Mouse (Mus musculus) hindbrain, postnatal 0 days (tissue): ENCODE results near the gene Syt9. TPM values are rescaled to one million over a fixed set of nuclear protein-coding genes. Genes with fewer than 3 reads are reported as not detected.

ENCODE experiments used
- ATAC-seq: fragments of 200-750 bp; cut with Nextera tagmentation; 2 replicates; pipeline ENCODE4 v1.8.0; 2017; ENCODE audit warnings: mild to moderate bottlenecking, moderate TSS enrichment, moderate library complexity
- DNase-seq: peaks from one replicate; pipeline ENCODE4 v3.0.0-alpha.2; 2015; ENCODE audit warnings: low spot score
- H3K27ac ChIP-seq: fragments of 300-500 bp; sonication (generic); 2 replicates; pipeline ENCODE4 v1.5.1; 2014; ENCODE audit warnings: mild to moderate bottlenecking
- H3K27me3 ChIP-seq: fragments of 300-500 bp; sonication (generic); 2 replicates; pipeline ENCODE4 v1.6.1; 2014; ENCODE audit warnings: low read length, mixed read lengths; ENCODE audit not compliant: insufficient read depth
- H3K36me3 ChIP-seq: fragments of 300-500 bp; sonication (generic); 2 replicates; pipeline ENCODE4 v1.6.1; 2014; ENCODE audit warnings: low read length, mixed read lengths; ENCODE audit not compliant: insufficient read depth
- H3K4me1 ChIP-seq: fragments of 300-500 bp; sonication (generic); 2 replicates; pipeline ENCODE4 v1.6.1; 2014; ENCODE audit warnings: antibody characterized with exemption, low read length, mixed read lengths; ENCODE audit not compliant: insufficient read depth
- H3K4me2 ChIP-seq: fragments of 300-500 bp; sonication (generic); 2 replicates; pipeline ENCODE4 v1.6.1; 2014; ENCODE audit warnings: low read depth, mild to moderate bottlenecking, low read length, moderate library complexity, mixed read lengths
- H3K4me3 ChIP-seq: fragments of 300-500 bp; sonication (generic); 2 replicates; pipeline ENCODE4 v1.5.1; 2014; ENCODE audit warnings: low read length
- H3K9ac ChIP-seq: fragments of 300-500 bp; sonication (generic); replicated peaks from 2 replicates; pipeline ENCODE4 v1.6.1; 2014; ENCODE audit warnings: mild to moderate bottlenecking, low read length, moderate library complexity, mixed read lengths
- H3K9me3 ChIP-seq: fragments of 300-500 bp; sonication (generic); 2 replicates; pipeline ENCODE4 v1.6.1; 2016; ENCODE audit warnings: low read length, mixed read lengths
- CTCF ChIP-seq: IDR thresholded peaks from 2 replicates; pipeline ENCODE4 v1.5.1; 2016; ENCODE audit warnings: antibody characterized with exemption, control low read depth, low read depth
- WGBS: fragments of 180-500 bp; shearing (Covaris S2); extraction: QIAGEN DNeasy Blood & Tissue Kit; methylation state at CpG from one replicate; pipeline ENCODE4 v1.1.7; 2014; 5-methylcytosine and 5-hydroxymethylcytosine counted together
- polyA plus RNA-seq: library from polyadenylated mRNA; unstranded; fragments of >200 nt; fragmentation: Nextera tagmentation; extraction: Ambion mirVana; gene quantifications from 2 replicates; pipeline ENCODE4 v1.2.1, GENCODE M21; 2015
- total RNA-seq: library from RNA; depleted of rRNA; stranded (reverse); fragments of >200 nt; gene quantifications from 2 replicates; pipeline ENCODE4 v1.2.3, GENCODE M21; 2014; rRNA removed

Gene Syt9
- total and polyA plus RNA-seq, 2 experiments from 2014 or later, result 12.4 to 30.0 TPM

DNA sequence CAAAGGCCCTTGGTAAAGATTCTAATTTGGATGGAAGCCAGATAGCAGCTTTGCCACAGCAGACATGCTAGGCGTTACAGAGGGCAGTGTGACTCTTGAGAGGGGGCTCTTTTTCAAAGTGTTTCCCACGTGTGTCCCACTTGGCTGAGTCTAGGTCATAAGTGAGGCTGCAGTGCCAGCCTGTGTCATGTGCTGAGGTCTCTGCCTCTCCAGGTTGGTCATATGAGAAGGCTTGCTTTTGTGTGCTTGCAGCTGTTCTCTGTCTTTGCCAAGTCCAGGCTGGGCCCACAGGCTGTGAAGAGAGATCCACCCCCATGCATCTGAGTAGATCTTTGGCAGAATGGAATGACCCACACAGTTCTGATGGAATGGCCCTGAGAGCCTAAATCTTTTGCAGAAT, 222.1 kb downstream of the Syt9 start:
- Histone ChIP-seq H3K4me1 (peaks cover 8% of the 10 kb centered on the region; the same call in 1 of the 2 replicates), H3K9me3 (no peaks in the 10 kb centered on the region), H3K4me2 (no peak overlapping the region), H3K27me3 (no peaks in the 10 kb centered on the region), H3K9ac (no peak overlapping the region), H3K4me3 (no peak overlapping the region), H3K27ac (no peak overlapping the region), H3K36me3 (no peaks in the 10 kb centered on the region)
- ATAC-seq (peak; percentile 69), DNase-seq (peak; percentile 41)
- 19% methylated on average over 2 of the region's 2 CpGs for WGBS
- no peak for TF ChIP-seq CTCF

DNA sequence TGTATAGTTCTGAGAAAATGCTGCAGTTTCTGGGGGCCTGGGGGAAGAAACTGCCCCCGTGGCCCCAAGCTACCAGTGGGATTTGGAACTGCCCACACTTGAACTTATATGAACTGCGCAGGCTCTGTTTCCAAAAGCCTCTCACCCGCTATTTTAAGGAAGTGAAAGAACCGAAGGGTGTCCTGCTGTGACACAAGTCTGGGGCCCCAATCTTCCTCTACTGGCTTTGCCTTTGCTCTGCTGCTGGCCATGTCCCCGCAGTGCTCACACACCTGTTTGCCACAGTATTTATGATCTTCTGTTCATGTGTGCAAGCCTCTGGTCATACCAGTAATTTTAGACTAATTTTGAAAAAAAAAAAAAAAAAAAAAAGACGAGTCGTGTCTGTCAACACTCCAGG, 223.4 kb downstream of the Syt9 start:
- peaks cover 8% of the 10 kb centered on the region; the same call in 1 of the 2 replicates for H3K4me1 ChIP-seq
- H3K27ac ChIP-seq, result no peak overlapping the region
- ATAC-seq, result no peak
- H3K36me3 ChIP-seq, result no peaks in the 10 kb centered on the region
- no peak overlapping the region for H3K9ac ChIP-seq
- no peak for DNase-seq
- H3K4me2 ChIP-seq, result peak overlapping the region; percentile 96
- H3K4me3 ChIP-seq, result peak overlapping the region; percentile 59; the same call in 1 of the 2 replicates
- TF ChIP-seq CTCF, result no peak
- no peaks in the 10 kb centered on the region for H3K27me3 ChIP-seq
- 35% methylated on average over 7 of the region's 7 CpGs for WGBS
- H3K9me3 ChIP-seq, result no peaks in the 10 kb centered on the region

- TF ChIP-seq CTCF, result peak; percentile 74
- H3K4me2 ChIP-seq, result peak overlapping the region; percentile 96
- ATAC-seq, result peak; percentile 65
- H3K9ac ChIP-seq, result peak overlapping the region; percentile 49
- H3K4me1 ChIP-seq, result peaks cover 8% of the 10 kb centered on the region; the same call in 1 of the 2 replicates
- H3K27me3 ChIP-seq, result no peaks in the 10 kb centered on the region
- H3K27ac ChIP-seq, result no peak overlapping the region
- peak; percentile 67 for DNase-seq
- H3K9me3 ChIP-seq, result no peaks in the 10 kb centered on the region
- no peaks in the 10 kb centered on the region for H3K36me3 ChIP-seq
- peak overlapping the region; percentile 59 for H3K4me3 ChIP-seq
- WGBS, result 2% methylated on average over 16 of the region's 16 CpGs
Observed at GRCm38 (mm10) chr7:107594325-107594856, 223.9 kb downstream of the Syt9 start.

GRCm38 (mm10) chr7:107594857-107595402, 224.4 kb downstream of the Syt9 start, which contains the start of gene Ppfibp2:
TSS of gene Ppfibp2 (plus strand) at chr7:107595207.
- Histone ChIP-seq H3K36me3 (no peaks in the 10 kb centered on the region), H3K4me2 (peak within 1 kb of the TSS; percentile 96), H3K4me3 (peak within 1 kb of the TSS; percentile 59), H3K27ac (no peak within 1 kb of the TSS), H3K9ac (peak within 1 kb of the TSS; percentile 49), H3K9me3 (no peaks in the 10 kb centered on the region), H3K4me1 (peaks cover 8% of the 10 kb centered on the region; the same call in 1 of the 2 replicates), H3K27me3 (no peaks in the 10 kb centered on the region)
- no peak for TF ChIP-seq CTCF
- WGBS, result 1% methylated on average over 18 of the region's 24 CpGs
- DNase-seq (peak; percentile 76), ATAC-seq (peak; percentile 92)

DNA sequence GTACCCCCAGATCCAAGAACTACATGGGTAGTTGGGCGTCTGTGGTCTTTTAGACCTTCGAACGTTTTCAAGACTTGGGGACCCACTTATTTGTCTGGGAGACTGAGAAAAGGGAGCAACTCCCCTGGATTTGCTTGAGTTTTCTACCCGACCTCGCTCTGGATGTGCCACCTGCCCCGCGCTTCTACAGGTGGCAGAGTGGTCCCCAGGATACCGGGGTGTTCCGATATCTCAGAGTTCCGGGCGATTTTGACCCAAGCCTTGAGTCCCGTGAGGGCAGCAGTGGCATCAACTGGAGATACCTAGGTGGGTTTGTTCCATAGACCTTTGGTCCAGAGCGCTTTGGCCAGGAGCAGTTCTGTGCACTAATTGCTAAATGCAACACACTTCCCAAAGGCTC, 224.9 kb downstream of the Syt9 start:
- no peaks in the 10 kb centered on the region for H3K36me3 ChIP-seq
- no peak for TF ChIP-seq CTCF
- H3K4me3 ChIP-seq, result peak overlapping the region; percentile 59
- H3K4me2 ChIP-seq, result peak overlapping the region; percentile 96
- DNase-seq (no peak), ATAC-seq (no peak)
- no peaks in the 10 kb centered on the region for H3K27me3 ChIP-seq
- no peaks in the 10 kb centered on the region for H3K9me3 ChIP-seq
- H3K9ac ChIP-seq, result peak overlapping the region; percentile 49
- H3K4me1 ChIP-seq, result peaks cover 8% of the 10 kb centered on the region; the same call in 1 of the 2 replicates
- no peak overlapping the region for H3K27ac ChIP-seq
- 12% methylated on average over 13 of the region's 13 CpGs for WGBS

DNA sequence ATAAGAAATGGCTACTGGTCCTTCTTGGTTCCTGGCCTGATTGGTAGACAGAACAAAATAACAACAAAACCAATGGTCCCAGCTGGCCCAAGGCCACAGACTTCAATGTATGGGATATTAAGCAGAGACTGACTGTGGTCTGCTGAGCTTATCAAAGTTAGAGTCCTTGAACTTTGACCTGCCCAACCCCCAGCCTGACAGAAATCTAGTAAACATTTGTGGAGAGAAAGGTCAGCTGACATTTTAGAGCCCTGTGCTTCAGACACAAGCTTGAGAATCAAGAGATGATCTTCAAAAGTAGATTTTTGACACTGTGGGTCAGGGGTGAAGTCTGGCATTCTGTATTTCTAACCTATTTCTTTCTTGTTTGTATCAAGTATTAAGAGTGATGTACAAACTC, 226.2 kb downstream of the Syt9 start:
- H3K27me3 ChIP-seq, result no peaks in the 10 kb centered on the region
- H3K9ac ChIP-seq, result no peak overlapping the region
- H3K4me1 ChIP-seq, result peaks cover 8% of the 10 kb centered on the region; the same call in 1 of the 2 replicates
- no peak for TF ChIP-seq CTCF
- DNase-seq (no peak), ATAC-seq (no peak)
- no peak overlapping the region for H3K4me3 ChIP-seq
- no peaks in the 10 kb centered on the region for H3K9me3 ChIP-seq
- H3K36me3 ChIP-seq, result no peaks in the 10 kb centered on the region
- H3K4me2 ChIP-seq, result no peak overlapping the region
- no peak overlapping the region for H3K27ac ChIP-seq

DNA sequence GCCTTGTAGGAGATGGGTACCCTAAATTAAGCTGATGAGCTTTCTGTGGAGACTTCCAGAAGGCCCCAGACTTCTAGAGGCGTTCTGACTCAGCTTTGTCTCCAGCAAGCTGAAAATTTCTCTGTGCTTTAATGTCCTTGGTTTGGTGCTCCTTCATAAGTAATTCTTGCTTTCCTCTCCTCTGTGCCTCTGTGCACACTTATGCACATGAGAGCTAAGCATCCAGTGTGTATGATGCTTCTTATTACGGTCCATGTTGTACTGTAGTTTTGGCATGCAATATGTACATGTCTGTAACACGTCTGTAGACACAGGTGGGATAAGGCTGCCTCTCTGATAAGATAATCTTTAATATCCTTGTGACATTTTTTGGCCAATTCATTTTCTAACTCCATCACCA, 227.4 kb downstream of the Syt9 start:
- Histone ChIP-seq H3K9me3 (no peaks in the 10 kb centered on the region), H3K9ac (no peak overlapping the region), H3K27ac (no peak overlapping the region), H3K27me3 (no peaks in the 10 kb centered on the region), H3K4me3 (no peak overlapping the region), H3K4me2 (no peak overlapping the region), H3K4me1 (0 out of 2 replicates have a peak, but pooled peaks cover 2% of the 10 kb centered on the region), H3K36me3 (no peaks in the 10 kb centered on the region)
- no peak for TF ChIP-seq CTCF
- 85% methylated on average over 3 of the region's 3 CpGs for WGBS
- ATAC-seq, result no peak
- no peak for DNase-seq

Other genes with a start within 250 kb of the Syt9 start
- not detected in 2 replicates for gene Olfr715, start 239.6 kb upstream of the Syt9 start, total RNA-seq
- gene Olfr715, start 239.6 kb upstream of the Syt9 start, polyA plus RNA-seq, result not detected in 2 replicates
- gene Olfr716, start 232.4 kb upstream of the Syt9 start, total RNA-seq, result not detected in 2 replicates
- gene Olfr716, start 232.4 kb upstream of the Syt9 start, polyA plus RNA-seq, result not detected in 2 replicates
- 0.10 TPM in 1 of 2 replicates, not detected in the other for gene Nlrp14, start 203.7 kb upstream of the Syt9 start, total RNA-seq
- gene Nlrp14, start 203.7 kb upstream of the Syt9 start, polyA plus RNA-seq, result 0.06 TPM in 1 of 2 replicates, not detected in the other
- not detected in 2 replicates for gene Rbmxl2, start 161.3 kb upstream of the Syt9 start, total RNA-seq
- gene Rbmxl2, start 161.3 kb upstream of the Syt9 start, polyA plus RNA-seq, result not detected in 2 replicates
- gene Olfml1, start 196.7 kb downstream of the Syt9 start, total RNA-seq, result 4.2 and 5.5 TPM in 2 replicates
- 5.8 and 6.0 TPM in 2 replicates for gene Olfml1, start 196.7 kb downstream of the Syt9 start, polyA plus RNA-seq
- 3.0 and 3.4 TPM in 2 replicates for gene Ppfibp2, start 224.5 kb downstream of the Syt9 start, total RNA-seq
- 2.3 and 3.2 TPM in 2 replicates for gene Ppfibp2, start 224.5 kb downstream of the Syt9 start, polyA plus RNA-seq